Mouse (Mus musculus) kidney, embryonic 15.5 days (tissue): ENCODE measurements around the gene Gm3404. TPM values are rescaled to one million over a fixed set of nuclear protein-coding genes. Genes with fewer than 3 reads are reported as not detected.
"Not testable (repeated sequence)": the region's sequence is repeated elsewhere in the genome, so short reads cannot be mapped to it uniquely, and the experiment has no call there.

ENCODE experiments used
- ATAC-seq: fragments of 200-750 bp; cut with Nextera tagmentation; replicated peaks from 2 replicates; pipeline ENCODE4 v1.8.0; 2017; ENCODE audit warnings: moderate TSS enrichment; ENCODE audit not compliant: low FRiP score
- H3K27ac ChIP-seq: fragments of 300-500 bp; sonication (generic); 2 replicates; pipeline ENCODE4 v1.5.1; 2015; ENCODE audit warnings: mild to moderate bottlenecking, inconsistent platforms
- H3K27me3 ChIP-seq: fragments of 300-500 bp; sonication (generic); 2 replicates; pipeline ENCODE4 v1.6.1; 2015; ENCODE audit warnings: inconsistent platforms
- H3K36me3 ChIP-seq: fragments of 300-500 bp; sonication (generic); 2 replicates; pipeline ENCODE4 v1.6.1; 2015; ENCODE audit warnings: inconsistent platforms
- H3K4me1 ChIP-seq: fragments of 300-500 bp; sonication (generic); 2 replicates; pipeline ENCODE4 v1.6.1; 2015; ENCODE audit warnings: inconsistent platforms
- H3K4me2 ChIP-seq: fragments of 300-500 bp; sonication (generic); 2 replicates; pipeline ENCODE4 v1.6.1; 2015; ENCODE audit warnings: moderate library complexity, mild to moderate bottlenecking, inconsistent platforms
- H3K4me3 ChIP-seq: fragments of 300-500 bp; sonication (generic); replicated peaks from 2 replicates; pipeline ENCODE4 v1.5.1; 2015; ENCODE audit warnings: mild to moderate bottlenecking, inconsistent platforms
- H3K9ac ChIP-seq: fragments of 300-500 bp; sonication (generic); 2 replicates; pipeline ENCODE4 v1.6.1; 2015; ENCODE audit warnings: mild to moderate bottlenecking, inconsistent platforms
- H3K9me3 ChIP-seq: fragments of 300-500 bp; sonication (generic); replicated peaks from 2 replicates; pipeline ENCODE4 v1.6.1; 2016; ENCODE audit warnings: inconsistent platforms
- WGBS: fragments of 180-500 bp; shearing (Covaris S2); methylation state at CpG from one replicate; pipeline ENCODE4 v1.1.7; 2015; ENCODE audit warnings: mixed read lengths; 5-methylcytosine and 5-hydroxymethylcytosine counted together
- polyA plus RNA-seq: library from polyadenylated mRNA; unstranded; fragments of >200 nt; fragmentation: Nextera tagmentation; extraction: Ambion mirVana; gene quantifications from 2 replicates; pipeline ENCODE4 v1.2.1, GENCODE M21; 2015

Gene Gm3404
- polyA plus RNA-seq, 1 experiment from 2014 or later, result not detected

DNA sequence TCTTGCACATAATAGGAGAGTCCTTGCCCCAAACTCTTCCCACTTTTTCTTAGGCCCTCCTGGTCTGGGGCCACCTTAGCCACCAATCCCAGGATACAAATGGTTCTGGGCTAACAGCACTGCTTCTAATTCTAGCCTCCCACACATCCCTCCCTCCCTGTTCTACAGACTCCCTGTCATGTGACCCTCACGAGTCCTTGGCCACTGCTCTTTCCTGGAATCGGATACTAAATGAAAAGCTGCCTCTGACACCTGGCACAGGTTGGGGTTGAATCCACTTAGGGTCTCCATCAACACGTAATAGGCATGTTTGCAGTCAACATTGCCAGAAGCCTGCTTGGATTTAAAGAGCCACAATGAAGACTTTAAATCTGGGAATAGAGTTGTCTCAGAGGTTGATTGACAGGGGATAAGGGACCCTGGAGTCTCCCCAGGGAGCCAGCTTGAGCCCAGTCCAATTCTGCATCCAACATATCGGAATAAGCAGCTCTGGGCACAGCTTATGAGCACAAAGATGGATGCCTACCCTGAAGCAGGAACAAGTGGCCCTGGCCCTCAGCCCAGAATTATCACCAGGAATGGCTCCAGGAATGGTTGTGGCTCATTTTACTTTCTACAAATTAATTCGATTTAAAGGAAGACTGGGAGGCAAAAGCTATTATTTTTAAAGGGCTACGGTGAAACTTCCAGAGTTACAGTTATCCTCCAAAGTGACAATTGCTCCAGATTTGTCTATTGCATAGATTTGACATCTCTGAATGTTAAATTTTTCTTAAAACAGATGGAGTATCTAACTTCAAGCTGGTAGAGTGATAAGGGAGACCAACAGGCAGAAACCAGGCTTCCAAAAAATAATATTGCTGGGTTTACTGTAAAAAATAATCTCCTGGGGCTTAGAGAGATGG is 46.5 kb downstream of the Gm3404 start:
- 65% methylated on average over 6 of the region's 6 CpGs for WGBS
- H3K4me3 ChIP-seq, H3K9ac ChIP-seq, H3K27ac ChIP-seq, H3K27me3 ChIP-seq, H3K4me2 ChIP-seq, H3K36me3 ChIP-seq, H3K4me1 ChIP-seq, ATAC-seq, H3K9me3 ChIP-seq: not testable (repeated sequence)

- H3K4me2 ChIP-seq, H3K9ac ChIP-seq, H3K4me1 ChIP-seq, H3K27me3 ChIP-seq, H3K9me3 ChIP-seq, H3K4me3 ChIP-seq, H3K27ac ChIP-seq, H3K36me3 ChIP-seq, ATAC-seq: not testable (repeated sequence)
- 94% methylated on average over 4 of the region's 4 CpGs for WGBS
These were observed 47.1 kb downstream of the Gm3404 start for GRCm38 (mm10) chr5:146572735-146573042.

DNA sequence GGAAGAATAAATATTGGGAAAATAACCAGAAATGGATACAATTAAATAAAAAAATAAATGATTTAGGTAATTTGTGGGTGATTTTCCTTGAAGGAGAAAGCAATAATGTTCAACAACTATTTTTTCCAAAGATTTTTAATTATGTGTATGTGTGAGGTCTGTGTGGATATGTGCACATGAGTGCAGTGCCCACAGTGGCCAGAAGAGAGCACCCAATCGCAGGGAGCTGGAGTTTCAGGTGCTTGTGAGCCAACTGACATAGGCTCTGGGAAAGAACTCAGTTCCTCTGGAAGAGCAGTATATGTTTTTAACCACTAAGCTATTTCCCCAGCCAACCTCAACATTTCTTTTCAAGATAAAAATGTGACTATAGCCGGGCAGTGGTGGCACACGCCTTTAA is 51.1 kb downstream of the Gm3404 start:
- Histone ChIP-seq H3K4me1 (no peaks in the 10 kb centered on the region), H3K4me2 (no peak overlapping the region), H3K27me3 (no peaks in the 10 kb centered on the region), H3K36me3 (no peaks in the 10 kb centered on the region), H3K27ac (no peak overlapping the region), H3K9me3 (no peaks in the 10 kb centered on the region), H3K4me3 (no peak overlapping the region), H3K9ac (no peak overlapping the region)
- ATAC-seq, result no peak
- 92% methylated on average over 3 of the region's 3 CpGs for WGBS

Other genes with a start within 250 kb of the Gm3404 start
- 3.2 and 3.3 TPM in 2 replicates for gene Wasf3, start 140.8 kb upstream of the Gm3404 start, polyA plus RNA-seq
- gene Gm6408, start 43.8 kb upstream of the Gm3404 start, polyA plus RNA-seq, result not detected in 2 replicates
- not detected in 2 replicates for gene Gm6370, start 34.4 kb upstream of the Gm3404 start, polyA plus RNA-seq
- gene 4930449I24Rik, start 23.4 kb upstream of the Gm3404 start, polyA plus RNA-seq, result not detected in 2 replicates
- gene Gm3402, start 11.7 kb upstream of the Gm3404 start, polyA plus RNA-seq, result not detected in 2 replicates
- gene Gm3409, start 11.8 kb downstream of the Gm3404 start, polyA plus RNA-seq, result not detected in 2 replicates
- not detected in 2 replicates for gene Gm3415, start 30.3 kb downstream of the Gm3404 start, polyA plus RNA-seq
- 0.57 and 0.58 TPM in 2 replicates for gene Gpr12, start 59.4 kb downstream of the Gm3404 start, polyA plus RNA-seq